Mouse (Mus musculus) gastrocnemius, adult 2 months (tissue): ENCODE measurements around the gene Hoxc5. TPM values are rescaled to one million over a fixed set of nuclear protein-coding genes. Genes with fewer than 3 reads are reported as not detected.
A peak's percentile ranks its signal among the peaks of the same experiment; 100 is the strongest.

Experiments used
- DNase-seq: peaks from one replicate; pipeline ENCODE4 v3.0.0; 2022
- H3K27ac ChIP-seq: fragments of 200-600 bp; 2 replicates; pipeline ENCODE4 v1.8.1; 2022; ENCODE audit warnings: mild to moderate bottlenecking
- H3K4me3 ChIP-seq: fragments of 200-600 bp; 2 replicates; pipeline ENCODE4 v1.8.1; 2022; ENCODE audit warnings: mild to moderate bottlenecking, moderate library complexity
- CTCF ChIP-seq: fragments of 200-600 bp; IDR thresholded peaks from 2 replicates; pipeline ENCODE4 v1.8.1; 2022; ENCODE audit warnings: antibody characterized with exemption, mild to moderate bottlenecking, moderate library complexity
- intact Hi-C: fragments of 180-260 bp; cut with DNase I; formaldehyde crosslinking; loops from one replicate; pipeline ENCODE4 v1.15.1; 2025
- total RNA-seq, 2 experiments: library from RNA; stranded (reverse); gene quantifications; 2 replicates each; pipeline ENCODE4 v1.2.3; 2021

The Hoxc5 gene
- total RNA-seq, 2 experiments from 2014 or later, result 2.7 to 2.9 TPM

GRCm38 (mm10) chr15:102990461-102991397 is 23.5 kb downstream of the Hoxc5 start, which contains the start of gene Hoxc8:
Hoxc8 (plus strand) TSS chr15:102990607.
- no peak for TF ChIP-seq CTCF
- intact Hi-C loops, result no loop called here
- H3K4me3 ChIP-seq, result peak within 1 kb of the TSS; percentile 70
- peak within 1 kb of the TSS; percentile 48; the same call in 1 of the 2 replicates for H3K27ac ChIP-seq
- no peak for DNase-seq

GRCm38 (mm10) chr15:102991782-102992181 is 24.5 kb downstream of the Hoxc5 start:
- Histone ChIP-seq H3K27ac (no peak overlapping the region), H3K4me3 (no peak overlapping the region)
- intact Hi-C loops, result no loop called here
- no peak for DNase-seq
- TF ChIP-seq CTCF, result no peak

GRCm38 (mm10) chr15:102992206-102992605 is 25.0 kb downstream of the Hoxc5 start:
- H3K4me3 ChIP-seq, result no peak overlapping the region

GRCm38 (mm10) chr15:102992863-102993262 is 25.6 kb downstream of the Hoxc5 start:
- DNase-seq, result no peak
- Histone ChIP-seq H3K4me3 (no peak overlapping the region), H3K27ac (no peak overlapping the region)
- TF ChIP-seq CTCF, result no peak
- intact Hi-C loops, result loop anchor here (1.0 kb wide), 1 partner anchor 173 kb away; no protein-coding TSS in a partner anchor

More at GRCm38 (mm10) chr15:102992206-102992605, 25.0 kb downstream of the Hoxc5 start:
- intact Hi-C loops, result no loop called here
- no peak overlapping the region for H3K27ac ChIP-seq
- DNase-seq, result peak; percentile 9
- no peak for TF ChIP-seq CTCF

- no peak for DNase-seq
- no peak for TF ChIP-seq CTCF
- no peak overlapping the region for H3K4me3 ChIP-seq
- intact Hi-C loops, result no loop called here
- no peak overlapping the region for H3K27ac ChIP-seq
Observed at GRCm38 (mm10) chr15:102996548-102996947, 29.3 kb downstream of the Hoxc5 start.

GRCm38 (mm10) chr15:102997431-102997830 is 30.2 kb downstream of the Hoxc5 start:
- intact Hi-C loops, result no loop called here
- H3K4me3 ChIP-seq, result peak overlapping the region; percentile 74

GRCm38 (mm10) chr15:102997939-102998355 is 30.7 kb downstream of the Hoxc5 start, which contains the start of gene Hoxc6:
Hoxc6 (plus strand) TSS chr15:102998257.
- peak within 1 kb of the TSS; percentile 98 for H3K27ac ChIP-seq
- peak within 1 kb of the TSS; percentile 74 for H3K4me3 ChIP-seq
- no peak for TF ChIP-seq CTCF
- DNase-seq, result no peak
- intact Hi-C loops, result no loop called here

More at GRCm38 (mm10) chr15:102997431-102997830, 30.2 kb downstream of the Hoxc5 start:
- DNase-seq, result no peak
- TF ChIP-seq CTCF, result no peak
- H3K27ac ChIP-seq, result peak overlapping the region; percentile 98

- intact Hi-C loops, result no loop called here
- peak; percentile 28 for DNase-seq
- no peak for TF ChIP-seq CTCF
- peak overlapping the region; percentile 98 for H3K27ac ChIP-seq
- H3K4me3 ChIP-seq, result peak overlapping the region; percentile 74
Observed at GRCm38 (mm10) chr15:102998608-102999182, 31.5 kb downstream of the Hoxc5 start.

GRCm38 (mm10) chr15:102999183-102999831 is 32.1 kb downstream of the Hoxc5 start:
- intact Hi-C loops, result no loop called here
- H3K27ac ChIP-seq, result peak overlapping the region; percentile 98
- peak overlapping the region; percentile 74 for H3K4me3 ChIP-seq
- TF ChIP-seq CTCF, result no peak
- peak; percentile 95 for DNase-seq

- intact Hi-C loops, result no loop called here
- Histone ChIP-seq H3K4me3 (peak overlapping the region; percentile 74), H3K27ac (peak overlapping the region; percentile 98)
- TF ChIP-seq CTCF, result no peak
- peak; percentile 72 for DNase-seq
Observed at GRCm38 (mm10) chr15:102999955-103000354, 32.7 kb downstream of the Hoxc5 start.

- intact Hi-C loops, result no loop called here
- no peak for TF ChIP-seq CTCF
- peak; percentile 57 for DNase-seq
- peak overlapping the region; percentile 98 for H3K27ac ChIP-seq
- H3K4me3 ChIP-seq, result peak overlapping the region; percentile 74
Observed at GRCm38 (mm10) chr15:103000501-103000901, 33.3 kb downstream of the Hoxc5 start.

- intact Hi-C loops, result no loop called here
- Histone ChIP-seq H3K4me3 (peak overlapping the region; percentile 74), H3K27ac (peak overlapping the region; percentile 98)
- TF ChIP-seq CTCF, result no peak
- peak; percentile 47 for DNase-seq
Observed at GRCm38 (mm10) chr15:103001370-103001769, 34.1 kb downstream of the Hoxc5 start.
